25 mouse cellular contexts compared by ENCODE assay signal in the genomic region with DNA sequence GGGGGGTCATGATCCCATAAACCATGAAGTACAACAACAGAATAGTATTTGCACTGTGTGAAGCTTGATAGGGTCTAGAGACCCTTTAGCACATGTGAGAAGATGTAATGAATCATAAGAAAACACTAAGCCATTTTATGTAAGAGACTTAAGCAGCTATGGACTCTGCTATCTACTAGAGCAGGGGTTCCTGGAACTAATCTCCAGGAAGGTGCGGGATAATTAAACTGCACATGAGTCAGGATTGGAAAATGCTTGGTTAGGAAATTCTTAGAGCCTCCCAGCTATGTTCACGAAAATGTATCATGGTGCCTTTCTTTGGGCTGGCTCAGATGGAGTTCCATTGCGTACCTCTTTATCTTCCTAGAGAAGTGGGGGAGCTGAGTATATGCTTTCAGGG. TPM values are rescaled to one million over a fixed set of nuclear protein-coding genes. Genes with fewer than 3 reads are reported as not detected.
DNase-seq lines count a peak whose midpoint lies in the region; ATAC-seq and TF ChIP-seq lines count a peak whose summit lies in the region.
"Had no signal": no experiment of that assay in that cellular context is flagged by ENCODE, and none has a peak within 500 bp of the region (broad histone marks: within the 10 kb centered on the region; RNA-seq: fewer than 3 reads in every experiment).

No protein-coding gene starts in this region.

- no peaks in the 10 kb centered on the region for H3K27me3 ChIP-seq in kidney, embryonic 16.5 days (ENCODE audit: insufficient read depth, low read length)
- no peaks in the 10 kb centered on the region for H3K27me3 ChIP-seq in testis, adult 2 months (ENCODE audit: control insufficient read depth, insufficient read depth, low read length)
- no peaks in the 10 kb centered on the region for H3K27me3 ChIP-seq in liver, embryonic 15.5 days
- H3K27me3 ChIP-seq: CH12.LX; embryonic facial prominence, embryonic 13.5 days; forebrain, embryonic 15.5 days; hindbrain, embryonic 13.5 days had no signal

- H3K9ac ChIP-seq in kidney, embryonic 16.5 days (replicated peaks; ENCODE audit: low read length), result no peak overlapping the region
- H3K9ac ChIP-seq in liver, embryonic 15.5 days, result no peak overlapping the region
- H3K9ac ChIP-seq: embryonic facial prominence, embryonic 13.5 days; forebrain, embryonic 15.5 days; hindbrain, embryonic 13.5 days had no signal

- H3K4me1 ChIP-seq in kidney, embryonic 16.5 days (ENCODE audit: insufficient read depth, low read length), result peaks cover 25% of the 10 kb centered on the region; the same call in 1 of the 2 replicates
- peaks cover 11% of the 10 kb centered on the region for H3K4me1 ChIP-seq in testis, adult 2 months (ENCODE audit: control insufficient read depth, insufficient read depth, low read length)
- peaks cover 59% of the 10 kb centered on the region for H3K4me1 ChIP-seq in liver, embryonic 15.5 days (replicated peaks)
- H3K4me1 ChIP-seq: embryonic facial prominence, embryonic 13.5 days; forebrain, embryonic 15.5 days had no signal

- no peak for DNase-seq in kidney, postnatal 10 days
- no peak for DNase-seq in testis, postnatal 10 days (ENCODE audit: low spot score)
- no peak for DNase-seq in c-Kit-positive CD71-positive TER-119-positive erythroid progenitor cells, embryonic 14.5 days (ENCODE audit: low spot score)
- DNase-seq: adrenal gland, postnatal 10 days; cerebellum, adult 11 months; cerebellum, adult 9-11 months; gastrocnemius, postnatal 25 days; heart, adult 11 months; heart, postnatal 4 days; kidney, adult 18-20 months; layer of hippocampus, adult 9-11 months; lung, postnatal 36 days; right cerebral cortex, postnatal 25 days; spleen, adult 18-20 months had no signal

- TF ChIP-seq POLR2A in testis, adult 2 months (IDR thresholded peaks at IDR 0.05; ENCODE audit: control insufficient read depth, low read depth, low read length), result no peak

- no peak overlapping the region for H3K4me2 ChIP-seq in kidney, embryonic 16.5 days (replicated peaks; ENCODE audit: low read depth, low read length)
- H3K4me2 ChIP-seq in liver, embryonic 15.5 days, result no peak overlapping the region
- H3K4me2 ChIP-seq: embryonic facial prominence, embryonic 13.5 days; forebrain, embryonic 15.5 days; hindbrain, embryonic 13.5 days; midbrain, embryonic 11.5 days had no signal

- no peak for TF ChIP-seq CTCF in testis, adult 2 months (IDR thresholded peaks at IDR 0.05; ENCODE audit: control insufficient read depth, insufficient read depth, insufficient replicate concordance, low read depth, low read length)

- H3K4me3 ChIP-seq in kidney, embryonic 16.5 days (ENCODE audit: low read length), result no peak overlapping the region
- peak overlapping the region; percentile 23; the same call in 1 of the 2 replicates for H3K4me3 ChIP-seq in testis, adult 2 months (ENCODE audit: control insufficient read depth, low read depth, low read length)
- no peak overlapping the region for H3K4me3 ChIP-seq in liver, embryonic 15.5 days (replicated peaks)
- H3K4me3 ChIP-seq: embryonic facial prominence, embryonic 13.5 days; forebrain, embryonic 10.5 days; forebrain, embryonic 15.5 days; hindbrain, embryonic 13.5 days had no signal

- no peaks in the 10 kb centered on the region for H3K9me3 ChIP-seq in kidney, embryonic 16.5 days (ENCODE audit: low read length)
- H3K9me3 ChIP-seq in liver, embryonic 15.5 days (replicated peaks), result no peaks in the 10 kb centered on the region
- H3K9me3 ChIP-seq: embryonic facial prominence, embryonic 13.5 days; forebrain, embryonic 10.5 days; forebrain, embryonic 15.5 days; hindbrain, embryonic 13.5 days had no signal

- WGBS in kidney, embryonic 16.5 days, result 95% methylated on average over 3 of the region's 3 CpGs
- WGBS in liver, embryonic 15.5 days (ENCODE audit: insufficient replicate concordance), result 80% methylated on average over 3 of the region's 3 CpGs

- peak overlapping the region; percentile 43; the same call in 1 of the 2 replicates for H3K27ac ChIP-seq in kidney, embryonic 16.5 days (ENCODE audit: low read length)
- H3K27ac ChIP-seq in testis, adult 2 months (ENCODE audit: control insufficient read depth, insufficient read depth, low read depth, low read length), result no peak overlapping the region
- H3K27ac ChIP-seq in liver, embryonic 15.5 days (replicated peaks), result peak overlapping the region; percentile 88
- H3K27ac ChIP-seq: embryonic facial prominence, embryonic 13.5 days; forebrain, embryonic 10.5 days; forebrain, embryonic 15.5 days; hindbrain, embryonic 13.5 days had no signal

- H3K36me3 ChIP-seq in kidney, embryonic 16.5 days (ENCODE audit: insufficient read depth, low read length), result no peaks in the 10 kb centered on the region
- no peaks in the 10 kb centered on the region for H3K36me3 ChIP-seq in testis, adult 2 months (ENCODE audit: control insufficient read depth, insufficient read depth, low read length)
- H3K36me3 ChIP-seq in liver, embryonic 15.5 days (replicated peaks), result no peaks in the 10 kb centered on the region
- H3K36me3 ChIP-seq: embryonic facial prominence, embryonic 13.5 days; forebrain, embryonic 10.5 days; forebrain, embryonic 15.5 days; hindbrain, embryonic 13.5 days had no signal

- ATAC-seq in kidney, embryonic 16.5 days (ENCODE audit: low FRiP score, low TSS enrichment), result no peak
- no peak for ATAC-seq in liver, embryonic 15.5 days (ENCODE audit: insufficient read depth)
- ATAC-seq: forebrain, embryonic 15.5 days; midbrain, embryonic 16.5 days had no signal

RNA-seq across cellular contexts. Expression of a gene that starts 35.4 kb away (rescaled TPM):
- 10.0 and 12.2 TPM in 2 replicates for polyA plus RNA-seq in kidney, embryonic 16.5 days (2015; fragmentation: Nextera tagmentation; extraction: Ambion mirVana)
- polyA plus RNA-seq in testis, adult 2 months (2012; rRNA removed), result 73.8 and 80.3 TPM in 2 replicates
- 0.83 and 1.0 TPM in 2 replicates for polyA plus RNA-seq in liver, embryonic 15.5 days (2015; fragmentation: Nextera tagmentation; extraction: Ambion mirVana)
- polyA plus RNA-seq: liver, adult 2 months had no signal
